Mouse (Mus musculus) midbrain, embryonic 10.5 days (tissue): ENCODE measurements at regions not wholly inside any gene's neighbourhood (a gene's known extent, or its start where the extent isn't known, plus 50 kb on each side); places are given as distances from the start of the nearest gene placed in this dataset. TPM values are rescaled to one million over a fixed set of nuclear protein-coding genes. Genes with fewer than 3 reads are reported as not detected.
"Not testable (repeated sequence)": the region's sequence is repeated elsewhere in the genome, so short reads cannot be mapped to it uniquely, and the experiment has no call there.

Source experiments
- DNase-seq: peaks from one replicate; pipeline ENCODE4 v3.0.0-alpha.2; 2017; ENCODE audit warnings: low spot score
- H3K27ac ChIP-seq: fragments of 300-500 bp; sonication (generic); replicated peaks from 2 replicates; pipeline ENCODE4 v1.5.1; 2016; ENCODE audit warnings: mild to moderate bottlenecking
- H3K27me3 ChIP-seq: fragments of 300-500 bp; sonication (generic); 2 replicates; pipeline ENCODE4 v1.6.1; 2016; ENCODE audit warnings: low read depth, mild to moderate bottlenecking; ENCODE audit not compliant: poor library complexity, severe bottlenecking
- H3K36me3 ChIP-seq: fragments of 300-500 bp; sonication (generic); 2 replicates; pipeline ENCODE4 v1.6.1; 2016; ENCODE audit warnings: mild to moderate bottlenecking, moderate library complexity
- H3K4me1 ChIP-seq: fragments of 300-500 bp; sonication (generic); 2 replicates; pipeline ENCODE4 v1.6.1; 2016
- H3K4me3 ChIP-seq: fragments of 300-500 bp; sonication (generic); 2 replicates; pipeline ENCODE4 v1.5.1; 2016; ENCODE audit warnings: mild to moderate bottlenecking, moderate library complexity
- H3K9me3 ChIP-seq: fragments of 300-500 bp; sonication (generic); replicated peaks from 2 replicates; pipeline ENCODE4 v1.6.1; 2016; ENCODE audit warnings: mild to moderate bottlenecking
- WGBS: fragments of 180-500 bp; shearing (Covaris S2); methylation state at CpG from one replicate; pipeline ENCODE4 v1.1.7; 2016; 5-methylcytosine and 5-hydroxymethylcytosine counted together
- microRNA-seq: library from miRNA; unstranded; fragments of <30 nt; microRNA quantifications from one replicate; pipeline ENCODE4, GENCODE M21; 2017

GRCm38 (mm10) chr19:18012029-18012428 is 174.6 kb upstream of the Pcsk5 start:
- Histone ChIP-seq H3K27me3 (no peaks in the 10 kb centered on the region), H3K4me3 (no peak overlapping the region)

GRCm38 (mm10) chr19:17997561-17997960 is 160.1 kb upstream of the Pcsk5 start:
- 0 out of 2 replicates have a peak, but pooled peaks cover 4% of the 10 kb centered on the region for H3K9me3 ChIP-seq
- no peak overlapping the region for H3K4me3 ChIP-seq
- H3K27me3 ChIP-seq: no peaks in the 10 kb centered on the region
- no peak for DNase-seq
- H3K36me3 ChIP-seq: no peaks in the 10 kb centered on the region
- WGBS: 90% methylated on average over 3 of the region's 3 CpGs
- no peak overlapping the region for H3K27ac ChIP-seq
- no peaks in the 10 kb centered on the region for H3K4me1 ChIP-seq

More at GRCm38 (mm10) chr19:18012029-18012428, 174.6 kb upstream of the Pcsk5 start:
- Histone ChIP-seq H3K27ac (no peak overlapping the region), H3K4me1 (no peaks in the 10 kb centered on the region), H3K36me3 (no peaks in the 10 kb centered on the region), H3K9me3 (no peaks in the 10 kb centered on the region)
- DNase-seq: no peak
- 90% methylated on average over 7 of the region's 7 CpGs for WGBS

GRCm38 (mm10) chr19:17983416-17983815 is 146.0 kb upstream of the Pcsk5 start:
- DNase-seq: no peak
- no peak overlapping the region for H3K4me3 ChIP-seq
- no peaks in the 10 kb centered on the region for H3K36me3 ChIP-seq
- H3K27me3 ChIP-seq: no peaks in the 10 kb centered on the region
- 97% methylated on average over 1 of the region's 1 CpGs for WGBS
- H3K9me3 ChIP-seq: no peaks in the 10 kb centered on the region
- no peak overlapping the region for H3K27ac ChIP-seq
- no peaks in the 10 kb centered on the region for H3K4me1 ChIP-seq

- no peaks in the 10 kb centered on the region for H3K9me3 ChIP-seq
- WGBS: 87% methylated on average over 1 of the region's 1 CpGs
These were observed 128.1 kb upstream of the Pcsk5 start for GRCm38 (mm10) chr19:17965566-17965965.

GRCm38 (mm10) chr19:17958440-17958839 is 121.0 kb upstream of the Pcsk5 start:
- Histone ChIP-seq H3K27me3 (no peaks in the 10 kb centered on the region), H3K27ac (no peak overlapping the region), H3K9me3 (no peaks in the 10 kb centered on the region), H3K4me3 (no peak overlapping the region), H3K36me3 (no peaks in the 10 kb centered on the region), H3K4me1 (no peaks in the 10 kb centered on the region)
- DNase-seq: no peak

More at GRCm38 (mm10) chr19:17965566-17965965, 128.1 kb upstream of the Pcsk5 start:
- no peak for DNase-seq
- H3K27ac ChIP-seq: no peak overlapping the region
- H3K36me3 ChIP-seq: no peaks in the 10 kb centered on the region
- H3K4me1 ChIP-seq: no peaks in the 10 kb centered on the region
- no peaks in the 10 kb centered on the region for H3K27me3 ChIP-seq
- H3K4me3 ChIP-seq: no peak overlapping the region

- H3K4me1 ChIP-seq: no peaks in the 10 kb centered on the region
- DNase-seq: no peak
- no peak overlapping the region for H3K4me3 ChIP-seq
- WGBS: 85% methylated on average over 4 of the region's 4 CpGs
- H3K9me3 ChIP-seq: no peaks in the 10 kb centered on the region
- H3K27me3 ChIP-seq: no peaks in the 10 kb centered on the region
- H3K36me3 ChIP-seq: no peaks in the 10 kb centered on the region
- H3K27ac ChIP-seq: no peak overlapping the region
These were observed 95.2 kb upstream of the Pcsk5 start for GRCm38 (mm10) chr19:17932665-17933064.

GRCm38 (mm10) chr19:17927121-17927520 is 89.7 kb upstream of the Pcsk5 start:
- not testable (repeated sequence) for H3K4me3 ChIP-seq, H3K27me3 ChIP-seq, H3K36me3 ChIP-seq, DNase-seq, H3K4me1 ChIP-seq, H3K9me3 ChIP-seq, H3K27ac ChIP-seq
- 93% methylated on average over 8 of the region's 8 CpGs for WGBS

- no peak for DNase-seq
- no peaks in the 10 kb centered on the region for H3K27me3 ChIP-seq
- WGBS: 84% methylated on average over 1 of the region's 1 CpGs
- 0 out of 2 replicates have a peak, but pooled peaks cover 6% of the 10 kb centered on the region for H3K9me3 ChIP-seq
- H3K36me3 ChIP-seq: no peaks in the 10 kb centered on the region
- H3K4me1 ChIP-seq: no peaks in the 10 kb centered on the region
- no peak overlapping the region for H3K4me3 ChIP-seq
- no peak overlapping the region for H3K27ac ChIP-seq
These were observed 70.1 kb upstream of the Pcsk5 start for GRCm38 (mm10) chr19:17907579-17907978.

- Histone ChIP-seq H3K4me1 (no peaks in the 10 kb centered on the region), H3K27me3 (no peaks in the 10 kb centered on the region), H3K4me3 (no peak overlapping the region), H3K9me3 (0 out of 2 replicates have a peak, but pooled peaks cover 4% of the 10 kb centered on the region), H3K36me3 (no peaks in the 10 kb centered on the region), H3K27ac (no peak overlapping the region)
- DNase-seq: no peak
- 87% methylated on average over 3 of the region's 3 CpGs for WGBS
These were observed 66.7 kb upstream of the Pcsk5 start for GRCm38 (mm10) chr19:17904120-17904519.

GRCm38 (mm10) chr19:17892615-17893014 is 55.2 kb upstream of the Pcsk5 start:
- H3K4me3 ChIP-seq: no peak overlapping the region
- H3K4me1 ChIP-seq: no peaks in the 10 kb centered on the region
- no peak for DNase-seq
- no peaks in the 10 kb centered on the region for H3K27me3 ChIP-seq
- no peaks in the 10 kb centered on the region for H3K9me3 ChIP-seq
- H3K36me3 ChIP-seq: no peaks in the 10 kb centered on the region
- no peak overlapping the region for H3K27ac ChIP-seq

Small RNAs in the stretch of these regions (microRNA-seq; reads per million reads assigned to microRNA genes)
- not detected for gene Gm23061
